Comparison of ENCODE assay signal across 16 mouse cellular contexts in the genomic region with DNA sequence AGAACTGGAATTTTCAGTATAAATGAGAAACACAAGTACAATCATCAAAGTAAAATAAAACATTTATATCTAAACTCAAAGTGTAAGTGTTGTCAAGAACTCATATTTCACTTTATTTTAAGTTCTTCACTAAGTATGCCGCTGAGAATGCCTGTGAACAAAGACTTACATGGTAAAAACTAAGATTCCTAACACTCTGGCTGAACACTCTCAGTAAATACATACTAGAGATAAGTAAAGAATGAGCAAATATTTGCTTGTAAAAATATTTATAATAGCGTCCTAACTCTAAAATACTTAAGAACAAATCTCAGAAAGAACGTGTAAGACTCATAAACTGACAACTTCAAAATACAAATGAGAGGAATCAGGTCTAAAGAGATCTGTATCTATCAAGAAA.
"Had no signal": no experiment of that assay in that cellular context is flagged by ENCODE, and none has a peak within 500 bp of the region (broad histone marks: within the 10 kb centered on the region; RNA-seq: fewer than 3 reads in every experiment).

No protein-coding gene starts in this region.

- DNase-seq: retina, postnatal 1 day; right cerebral cortex, adult 18-20 months; right cerebral cortex, postnatal 14 days; right cerebral cortex, postnatal 25 days; right cerebral cortex, postnatal 4 days; spleen, adult 18-20 months; thymus, adult 18-20 months; thymus, adult 2 months; thymus, postnatal 14 days; thymus, postnatal 25 days; thymus, postnatal 36 days; thymus, postnatal 4 days had no signal

- H3K9ac ChIP-seq: neural tube, embryonic 13.5 days; neural tube, embryonic 15.5 days; stomach, embryonic 15.5 days had no signal

- H3K4me1 ChIP-seq: neural tube, embryonic 13.5 days; neural tube, embryonic 15.5 days; stomach, embryonic 15.5 days had no signal

- H3K27ac ChIP-seq: neural tube, embryonic 13.5 days; neural tube, embryonic 15.5 days; stomach, embryonic 15.5 days; stomach, postnatal 0 days had no signal

- H3K4me2 ChIP-seq: neural tube, embryonic 13.5 days; neural tube, embryonic 15.5 days; stomach, embryonic 15.5 days had no signal

- H3K36me3 ChIP-seq: neural tube, embryonic 13.5 days; neural tube, embryonic 15.5 days; stomach, embryonic 15.5 days had no signal

- H3K4me3 ChIP-seq: neural tube, embryonic 13.5 days; neural tube, embryonic 15.5 days; stomach, embryonic 15.5 days had no signal

- H3K9me3 ChIP-seq: neural tube, embryonic 13.5 days; neural tube, embryonic 15.5 days; stomach, embryonic 15.5 days had no signal

- H3K27me3 ChIP-seq: neural tube, embryonic 13.5 days; neural tube, embryonic 15.5 days; stomach, embryonic 15.5 days had no signal
